Mouse (Mus musculus): ENCODE measurements at regions not wholly inside any gene's neighbourhood (a gene's known extent, or its start where the extent isn't known, plus 50 kb on each side); places are given as distances from the start of the nearest gene placed in this dataset.
A peak's percentile ranks its signal among the peaks of the same experiment; 100 is the strongest.
"Not testable (repeated sequence)": the region's sequence is repeated elsewhere in the genome, so short reads cannot be mapped to it uniquely, and the experiment has no call there.

DNA sequence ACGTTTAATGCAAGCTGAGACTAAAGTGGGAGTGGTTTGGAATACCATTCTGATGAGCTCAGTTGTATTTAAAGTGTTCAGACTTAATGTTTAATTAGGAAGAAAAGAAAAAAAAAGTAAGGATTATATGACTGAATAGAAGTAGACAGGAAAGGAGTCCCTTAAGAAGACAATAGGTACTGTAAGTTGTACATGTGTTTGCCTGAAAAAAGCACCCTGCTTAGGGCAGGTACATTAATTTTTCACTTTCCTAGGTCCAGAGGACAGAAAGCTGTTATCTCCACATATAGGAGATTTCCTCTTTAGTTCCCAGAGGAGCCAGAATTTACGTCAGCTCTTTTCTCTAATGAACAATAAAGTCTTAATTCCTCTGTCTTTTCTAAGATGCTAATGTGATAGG is 58.5 kb downstream of the Olfr987 start:
- H3K27ac ChIP-seq (ENCODE audit: control insufficient read depth, insufficient read depth, low read depth, low read length): no peak overlapping the region
- no peak overlapping the region for H3K4me3 ChIP-seq (ENCODE audit: control insufficient read depth, low read depth, low read length)
- H3K27me3 ChIP-seq (ENCODE audit: control insufficient read depth, insufficient read depth, low read length): no peaks in the 10 kb centered on the region
- H3K36me3 ChIP-seq (ENCODE audit: control insufficient read depth, insufficient read depth, low read length): no peaks in the 10 kb centered on the region
- H3K4me1 ChIP-seq (ENCODE audit: control insufficient read depth, insufficient read depth, low read length): no peaks in the 10 kb centered on the region
- TF ChIP-seq POLR2A (IDR thresholded peaks at IDR 0.05; ENCODE audit: control insufficient read depth, low read depth, low read length): no peak
- TF ChIP-seq CTCF (IDR thresholded peaks at IDR 0.05; ENCODE audit: control insufficient read depth, insufficient read depth, insufficient replicate concordance, low read depth, low read length): no peak

DNA sequence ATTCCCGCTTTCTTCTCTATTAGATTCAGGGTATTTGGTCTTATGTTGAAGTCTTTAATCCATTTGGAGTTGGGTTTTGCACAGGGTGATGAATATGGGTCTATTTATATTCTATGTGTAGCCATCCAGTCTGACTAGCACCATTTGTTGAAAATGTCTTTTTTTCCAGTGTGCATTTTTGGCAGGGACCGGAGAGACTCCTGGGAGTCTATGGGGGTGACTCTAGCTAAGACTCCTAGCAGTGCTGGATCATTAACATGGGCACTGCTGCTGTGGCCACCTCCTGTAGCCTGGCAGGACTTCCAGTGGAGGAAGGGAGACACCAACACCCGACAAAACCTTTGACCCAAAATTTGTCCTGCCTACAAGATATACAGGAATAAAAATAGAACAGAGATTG is 61.0 kb downstream of the Olfr987 start:
- Histone ChIP-seq H3K36me3 (ENCODE audit: control insufficient read depth, insufficient read depth, low read length) (no peaks in the 10 kb centered on the region), H3K4me3 (ENCODE audit: control insufficient read depth, low read depth, low read length) (no peak overlapping the region), H3K4me1 (ENCODE audit: control insufficient read depth, insufficient read depth, low read length) (no peaks in the 10 kb centered on the region), H3K27me3 (ENCODE audit: control insufficient read depth, insufficient read depth, low read length) (no peaks in the 10 kb centered on the region), H3K27ac (ENCODE audit: control insufficient read depth, insufficient read depth, low read depth, low read length) (no peak overlapping the region)
- no peak for TF ChIP-seq POLR2A (IDR thresholded peaks at IDR 0.05; ENCODE audit: control insufficient read depth, low read depth, low read length)
- no peak for TF ChIP-seq CTCF (IDR thresholded peaks at IDR 0.05; ENCODE audit: control insufficient read depth, insufficient read depth, insufficient replicate concordance, low read depth, low read length)

DNA sequence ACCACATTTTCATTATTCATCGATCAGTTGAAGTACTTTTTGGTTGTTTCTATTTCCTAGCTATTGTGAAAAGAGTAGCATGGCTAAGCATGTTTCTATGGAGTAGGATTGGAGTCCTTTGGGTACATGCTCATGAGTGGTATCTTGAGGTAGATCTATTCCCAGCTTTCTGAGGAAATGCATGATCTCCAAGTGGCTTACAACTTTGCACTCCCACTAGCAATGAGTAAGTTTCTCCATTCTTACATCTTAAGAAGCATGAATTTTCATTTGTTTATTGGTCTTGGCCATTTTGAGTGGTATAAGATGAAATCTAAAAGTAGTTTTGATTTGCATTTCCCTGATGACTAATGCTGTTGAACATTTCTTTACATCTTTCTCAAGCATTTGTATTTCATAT is 61.7 kb downstream of the Olfr987 start:
- no peaks in the 10 kb centered on the region for H3K4me1 ChIP-seq (ENCODE audit: control insufficient read depth, insufficient read depth, low read length)
- H3K27me3 ChIP-seq (ENCODE audit: control insufficient read depth, insufficient read depth, low read length): no peaks in the 10 kb centered on the region

DNA sequence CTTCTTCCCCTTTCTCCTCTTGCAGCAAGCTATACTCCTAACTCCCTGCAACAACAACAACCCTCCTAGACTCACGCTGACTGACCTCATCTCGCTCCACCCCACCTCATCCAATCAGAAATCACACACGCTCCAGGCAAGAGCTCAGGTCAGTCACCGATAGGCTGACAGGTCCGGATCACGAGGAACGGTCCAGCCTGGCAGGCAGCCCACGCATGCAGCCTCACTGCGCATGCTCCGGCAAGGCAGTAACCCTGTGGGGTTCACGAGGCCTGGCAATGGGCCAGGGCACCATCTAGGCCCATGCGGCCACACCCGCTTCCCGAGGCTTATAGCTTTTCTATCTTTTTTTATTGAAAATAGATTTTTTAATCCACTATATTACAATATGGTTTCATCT is 69.8 kb upstream of the Lrrc55 start:
- H3K36me3 ChIP-seq (ENCODE audit: control insufficient read depth, insufficient read depth, low read length); H3K4me1 ChIP-seq (ENCODE audit: control insufficient read depth, insufficient read depth, low read length); H3K27ac ChIP-seq (ENCODE audit: control insufficient read depth, insufficient read depth, low read depth, low read length); H3K27me3 ChIP-seq (ENCODE audit: control insufficient read depth, insufficient read depth, low read length): not testable (repeated sequence)
- H3K4me3 ChIP-seq (ENCODE audit: control insufficient read depth, low read depth, low read length): peak overlapping the region; percentile 1; the same call in 1 of the 2 replicates

More for the DNA sequence above, 61.7 kb downstream of the Olfr987 start:
- TF ChIP-seq CTCF (IDR thresholded peaks at IDR 0.05; ENCODE audit: control insufficient read depth, insufficient read depth, insufficient replicate concordance, low read depth, low read length) (no peak), POLR2A (IDR thresholded peaks at IDR 0.05; ENCODE audit: control insufficient read depth, low read depth, low read length) (no peak)
- no peaks in the 10 kb centered on the region for H3K36me3 ChIP-seq (ENCODE audit: control insufficient read depth, insufficient read depth, low read length)
- no peak overlapping the region for H3K4me3 ChIP-seq (ENCODE audit: control insufficient read depth, low read depth, low read length)
- H3K27ac ChIP-seq (ENCODE audit: control insufficient read depth, insufficient read depth, low read depth, low read length): no peak overlapping the region

DNA sequence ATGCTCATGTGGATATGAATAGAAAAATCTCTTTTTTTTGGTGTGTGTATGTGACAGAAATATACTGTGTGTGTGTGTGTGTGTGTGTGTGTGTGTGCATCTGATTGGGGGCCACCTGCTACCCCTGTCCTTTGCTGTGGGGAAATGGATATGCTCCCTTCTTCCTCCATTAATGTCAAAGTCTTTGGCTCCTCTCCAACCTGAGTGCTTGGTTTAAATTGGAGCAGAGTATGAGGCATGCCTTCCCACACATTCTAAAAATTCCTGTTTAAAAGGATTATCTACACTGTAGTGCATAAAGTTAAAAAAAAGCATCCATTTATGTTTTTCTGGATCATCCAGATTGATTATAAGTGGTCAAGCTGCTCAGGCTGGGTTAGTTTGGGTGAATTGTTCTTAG is 68.7 kb upstream of the Lrrc55 start:
- Histone ChIP-seq H3K4me3 (ENCODE audit: control insufficient read depth, low read depth, low read length) (no peak overlapping the region), H3K4me1 (ENCODE audit: control insufficient read depth, insufficient read depth, low read length) (no peaks in the 10 kb centered on the region), H3K27ac (ENCODE audit: control insufficient read depth, insufficient read depth, low read depth, low read length) (no peak overlapping the region), H3K27me3 (ENCODE audit: control insufficient read depth, insufficient read depth, low read length) (no peaks in the 10 kb centered on the region), H3K36me3 (ENCODE audit: control insufficient read depth, insufficient read depth, low read length) (no peaks in the 10 kb centered on the region)
- no peak for TF ChIP-seq CTCF (IDR thresholded peaks at IDR 0.05; ENCODE audit: control insufficient read depth, insufficient read depth, insufficient replicate concordance, low read depth, low read length)
- TF ChIP-seq POLR2A (IDR thresholded peaks at IDR 0.05; ENCODE audit: control insufficient read depth, low read depth, low read length): no peak

DNA sequence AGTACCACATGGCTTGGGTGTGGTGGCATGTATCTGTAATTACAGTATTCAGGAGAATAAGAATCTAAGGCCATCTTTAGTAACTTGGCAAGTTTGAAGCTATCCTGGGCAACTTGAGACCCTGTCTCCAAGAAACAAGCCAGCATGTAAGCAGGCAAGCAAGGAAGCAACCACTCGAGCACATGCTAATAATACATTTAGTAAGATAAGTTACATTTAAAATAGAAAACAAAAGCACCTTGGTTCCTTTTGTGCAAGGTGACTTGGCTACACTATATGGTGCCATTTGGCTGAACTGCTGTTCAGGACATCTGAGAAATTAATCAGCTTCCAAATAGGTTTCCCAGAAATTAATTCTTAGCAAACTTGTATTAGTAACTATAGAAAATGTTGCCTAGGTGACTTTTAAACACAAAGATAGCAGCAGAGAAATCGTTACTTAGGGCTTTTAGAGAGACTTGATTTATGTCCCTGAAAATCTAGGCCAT is 68.1 kb upstream of the Lrrc55 start:
- Histone ChIP-seq H3K27ac (ENCODE audit: control insufficient read depth, insufficient read depth, low read depth, low read length) (no peak overlapping the region), H3K36me3 (ENCODE audit: control insufficient read depth, insufficient read depth, low read length) (no peaks in the 10 kb centered on the region), H3K27me3 (ENCODE audit: control insufficient read depth, insufficient read depth, low read length) (no peaks in the 10 kb centered on the region), H3K4me3 (ENCODE audit: control insufficient read depth, low read depth, low read length) (no peak overlapping the region), H3K4me1 (ENCODE audit: control insufficient read depth, insufficient read depth, low read length) (no peaks in the 10 kb centered on the region)
- TF ChIP-seq CTCF (IDR thresholded peaks at IDR 0.05; ENCODE audit: control insufficient read depth, insufficient read depth, insufficient replicate concordance, low read depth, low read length) (no peak), POLR2A (IDR thresholded peaks at IDR 0.05; ENCODE audit: control insufficient read depth, low read depth, low read length) (no peak)

DNA sequence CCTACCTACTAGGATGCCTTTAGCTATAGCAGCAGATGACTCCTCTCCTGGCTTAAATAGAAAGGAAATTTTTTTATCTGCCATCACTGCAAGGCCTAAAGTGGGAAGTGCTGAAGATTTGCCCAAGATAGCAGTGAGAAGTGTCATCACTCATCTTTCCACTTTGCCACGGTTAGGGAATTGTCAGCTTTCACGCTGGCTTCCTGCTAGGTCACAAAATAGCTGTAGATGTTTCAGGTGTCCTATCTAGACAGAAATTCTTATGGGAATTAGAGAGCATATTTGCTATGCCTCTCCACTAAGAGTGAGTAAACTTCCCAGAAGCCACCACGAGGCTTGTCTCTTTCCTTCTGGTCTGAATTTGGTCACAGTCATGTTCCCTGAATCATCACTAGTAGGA is 60.4 kb upstream of the Lrrc55 start:
- H3K27me3 ChIP-seq (ENCODE audit: control insufficient read depth, insufficient read depth, low read length): no peaks in the 10 kb centered on the region
- H3K4me1 ChIP-seq (ENCODE audit: control insufficient read depth, insufficient read depth, low read length): no peaks in the 10 kb centered on the region
- H3K4me3 ChIP-seq (ENCODE audit: control insufficient read depth, low read depth, low read length): no peak overlapping the region
- no peak overlapping the region for H3K27ac ChIP-seq (ENCODE audit: control insufficient read depth, insufficient read depth, low read depth, low read length)
- TF ChIP-seq POLR2A (IDR thresholded peaks at IDR 0.05; ENCODE audit: control insufficient read depth, low read depth, low read length): no peak
- no peak for TF ChIP-seq CTCF (IDR thresholded peaks at IDR 0.05; ENCODE audit: control insufficient read depth, insufficient read depth, insufficient replicate concordance, low read depth, low read length)
- H3K36me3 ChIP-seq (ENCODE audit: control insufficient read depth, insufficient read depth, low read length): no peaks in the 10 kb centered on the region

DNA sequence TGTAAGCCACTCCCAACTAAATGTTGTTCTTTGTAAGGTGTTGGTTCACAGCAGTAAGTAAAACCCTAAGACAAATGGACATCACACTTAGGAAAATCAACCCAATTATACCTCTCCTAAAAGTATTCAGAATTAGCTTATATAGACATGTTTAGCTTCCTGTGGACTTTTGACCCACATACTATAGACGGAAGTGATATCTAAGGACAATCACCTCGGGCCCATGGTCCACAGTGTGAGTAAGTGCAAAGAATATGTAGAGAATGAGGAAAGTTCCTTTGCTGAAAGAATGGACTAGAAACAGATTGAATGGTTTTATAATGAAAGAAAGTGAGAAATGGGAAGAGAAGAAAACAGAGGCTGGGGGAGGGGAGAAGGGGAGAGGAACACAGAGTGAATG is 58.6 kb upstream of the Lrrc55 start:
- Histone ChIP-seq H3K4me1 (ENCODE audit: control insufficient read depth, insufficient read depth, low read length) (no peaks in the 10 kb centered on the region), H3K27ac (ENCODE audit: control insufficient read depth, insufficient read depth, low read depth, low read length) (no peak overlapping the region), H3K36me3 (ENCODE audit: control insufficient read depth, insufficient read depth, low read length) (no peaks in the 10 kb centered on the region), H3K4me3 (ENCODE audit: control insufficient read depth, low read depth, low read length) (no peak overlapping the region), H3K27me3 (ENCODE audit: control insufficient read depth, insufficient read depth, low read length) (no peaks in the 10 kb centered on the region)
- TF ChIP-seq CTCF (IDR thresholded peaks at IDR 0.05; ENCODE audit: control insufficient read depth, insufficient read depth, insufficient replicate concordance, low read depth, low read length) (no peak), POLR2A (IDR thresholded peaks at IDR 0.05; ENCODE audit: control insufficient read depth, low read depth, low read length) (no peak)

All from testis, adult 2 months (tissue).